Mouse (Mus musculus) left cerebral cortex, adult 9 months (tissue): Measurements from ENCODE around the gene Rtp3.

ENCODE experiments used
- DNase-seq, 2 experiments: peaks; one replicate each; pipeline ENCODE4 v3.0.0; 2022; ENCODE audit warnings: low spot score in 2 of 2

The Rtp3 gene

GRCm38 (mm10) chr9:110945926-110946325 is 44.5 kb downstream of the Rtp3 start, which contains the start of gene Tdgf1:
Gene Tdgf1, minus strand, starts transcription at chr9:110946158.
- no peak for DNase-seq

DNA sequence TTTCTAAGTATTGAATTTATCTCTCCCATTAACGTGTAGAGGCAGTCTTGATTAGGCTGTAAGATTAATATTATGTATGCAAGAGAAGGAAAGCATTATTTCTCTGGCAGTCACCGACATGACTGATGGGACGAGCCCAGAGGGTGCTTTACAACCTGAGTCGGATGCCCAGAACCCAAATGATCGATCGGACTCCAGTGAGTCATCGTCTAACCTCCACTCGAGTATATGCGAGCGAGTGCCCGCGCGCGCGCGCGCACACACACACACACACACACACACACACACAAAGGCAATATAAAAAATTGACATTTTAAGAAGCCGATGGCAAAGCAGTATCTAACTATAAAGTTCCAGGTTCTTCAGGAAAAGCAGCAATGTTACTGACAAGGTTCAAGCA is 45.0 kb downstream of the Rtp3 start:
- DNase-seq = no peak

GRCm38 (mm10) chr9:110944265-110944664 is 46.1 kb downstream of the Rtp3 start:
- no peak for DNase-seq

GRCm38 (mm10) chr9:110937506-110938490 is 52.6 kb downstream of the Rtp3 start:
- DNase-seq = no peak

DNA sequence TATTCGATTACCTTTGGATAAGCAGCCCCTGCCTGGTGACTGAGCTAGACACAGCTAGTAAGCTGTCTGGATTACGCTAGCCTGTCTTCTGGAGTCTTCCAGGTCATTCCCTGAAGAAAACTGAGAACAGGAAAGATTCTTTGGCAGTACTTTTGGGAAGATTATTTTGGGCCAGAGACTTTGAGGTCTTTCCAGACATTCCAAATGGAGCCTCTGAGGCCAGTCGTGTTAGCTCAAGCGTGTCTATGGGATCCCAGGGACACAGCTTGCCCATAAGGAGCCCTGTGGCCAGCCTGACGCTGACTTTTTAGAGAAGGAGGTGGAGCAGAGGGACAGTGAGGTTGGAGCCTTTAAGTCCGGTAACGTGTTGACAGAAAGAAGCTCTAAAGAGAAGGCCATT is 54.4 kb downstream of the Rtp3 start:
- no peak for DNase-seq
